Comparison of ENCODE assay signal across 25 mouse cellular contexts in the genomic region with DNA sequence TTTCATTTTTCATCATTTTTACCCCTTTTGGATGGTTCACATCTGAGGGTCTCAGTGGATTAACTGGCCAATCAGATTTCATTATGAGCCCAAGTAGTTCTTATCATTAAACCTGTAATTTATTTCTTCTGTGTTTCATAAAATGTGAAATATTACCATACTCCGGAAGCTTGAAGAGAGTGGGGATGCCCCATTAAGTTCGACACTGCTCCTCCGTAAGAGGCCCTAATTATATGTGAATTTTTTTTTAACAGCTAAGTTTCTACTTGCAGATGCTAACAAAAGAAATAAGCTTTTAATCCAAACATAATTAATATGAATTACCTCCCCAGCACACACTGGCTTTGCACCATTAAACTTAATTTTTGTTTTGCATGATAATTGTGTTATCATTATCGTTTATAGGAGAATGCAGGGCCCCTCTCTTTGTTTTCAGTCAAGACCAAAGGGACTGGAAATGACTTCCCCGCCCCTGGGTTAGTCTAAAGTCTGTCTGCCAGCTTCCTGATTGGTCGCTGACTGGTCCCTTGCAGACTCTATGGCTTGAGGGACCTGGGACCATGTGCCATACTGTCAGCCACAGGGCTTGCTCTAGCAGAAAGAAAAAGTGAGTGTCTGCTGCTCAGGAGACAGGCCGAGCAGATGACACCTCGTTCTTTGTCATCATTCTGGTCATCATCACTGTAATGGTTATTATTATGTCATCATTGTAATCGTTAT.
A peak's percentile ranks its signal among the peaks of the same experiment; 100 is the strongest.
DNase-seq lines count a peak whose midpoint lies in the region; ATAC-seq lines count a peak whose summit lies in the region.
"Had no signal": no experiment of that assay in that cellular context is flagged by ENCODE, and none has a peak within 500 bp of the region (broad histone marks: within the 10 kb centered on the region; RNA-seq: fewer than 3 reads in every experiment).

No protein-coding gene starts in this region.

- peaks cover 5% of the 10 kb centered on the region; the same call in 1 of the 2 replicates for H3K4me1 ChIP-seq in midbrain, embryonic 13.5 days (replicated peaks)
- peaks cover 1% of the 10 kb centered on the region for H3K4me1 ChIP-seq in midbrain, embryonic 16.5 days (ENCODE audit: control insufficient read depth, insufficient read depth, low read length)
- H3K4me1 ChIP-seq in embryonic facial prominence, embryonic 10.5 days, result peaks cover 28% of the 10 kb centered on the region
- H3K4me1 ChIP-seq in intestine, embryonic 16.5 days (ENCODE audit: control insufficient read depth, insufficient read depth, low read length), result 0 out of 2 replicates have a peak, but pooled peaks cover 3% of the 10 kb centered on the region
- H3K4me1 ChIP-seq: limb, embryonic 15.5 days; megakaryocyte, embryonic 14.5 days had no signal

- H3K9me3 ChIP-seq in midbrain, embryonic 13.5 days, result no peaks in the 10 kb centered on the region
- H3K9me3 ChIP-seq in midbrain, embryonic 16.5 days (replicated peaks; ENCODE audit: control insufficient read depth, low read length, poor library complexity, severe bottlenecking), result no peaks in the 10 kb centered on the region
- no peaks in the 10 kb centered on the region for H3K9me3 ChIP-seq in embryonic facial prominence, embryonic 10.5 days
- H3K9me3 ChIP-seq in intestine, embryonic 16.5 days (ENCODE audit: control insufficient read depth, low read length), result no peaks in the 10 kb centered on the region
- H3K9me3 ChIP-seq: limb, embryonic 15.5 days had no signal

- H3K27me3 ChIP-seq in midbrain, embryonic 13.5 days, result no peaks in the 10 kb centered on the region
- H3K27me3 ChIP-seq in midbrain, embryonic 16.5 days (ENCODE audit: control insufficient read depth, insufficient read depth, low read depth, low read length), result no peaks in the 10 kb centered on the region
- 0 out of 2 replicates have a peak, but pooled peaks cover 3% of the 10 kb centered on the region for H3K27me3 ChIP-seq in embryonic facial prominence, embryonic 10.5 days (replicated peaks; ENCODE audit: low read depth, poor library complexity, severe bottlenecking)
- H3K27me3 ChIP-seq in intestine, embryonic 16.5 days (replicated peaks; ENCODE audit: control insufficient read depth, insufficient read depth, low read length), result no peaks in the 10 kb centered on the region
- H3K27me3 ChIP-seq: megakaryocyte, embryonic 14.5 days had no signal

- H3K27ac ChIP-seq in midbrain, embryonic 13.5 days, result 0 out of 2 replicates have a peak overlapping the region, but pooled peaks have one; percentile 25
- no peak overlapping the region for H3K27ac ChIP-seq in midbrain, embryonic 16.5 days (ENCODE audit: low read length)
- no peak overlapping the region for H3K27ac ChIP-seq in embryonic facial prominence, embryonic 10.5 days (replicated peaks)
- no peak overlapping the region for H3K27ac ChIP-seq in intestine, embryonic 16.5 days (ENCODE audit: low read length)
- H3K27ac ChIP-seq: kidney, postnatal 0 days; left cerebral cortex, adult 2 months; limb, embryonic 15.5 days; liver, embryonic 14.5 days had no signal

- no peak overlapping the region for H3K4me2 ChIP-seq in midbrain, embryonic 13.5 days (replicated peaks)
- H3K4me2 ChIP-seq in midbrain, embryonic 16.5 days (ENCODE audit: low read length), result no peak overlapping the region
- H3K4me2 ChIP-seq in intestine, embryonic 16.5 days (ENCODE audit: low read depth, low read length), result no peak overlapping the region
- H3K4me2 ChIP-seq: limb, embryonic 15.5 days; lung, embryonic 14.5 days had no signal

- H3K4me3 ChIP-seq in midbrain, embryonic 13.5 days (replicated peaks), result no peak overlapping the region
- no peak overlapping the region for H3K4me3 ChIP-seq in midbrain, embryonic 16.5 days (ENCODE audit: low read depth, low read length)
- no peak overlapping the region for H3K4me3 ChIP-seq in embryonic facial prominence, embryonic 10.5 days
- H3K4me3 ChIP-seq in intestine, embryonic 16.5 days (ENCODE audit: low read length), result no peak overlapping the region
- H3K4me3 ChIP-seq: left cerebral cortex, adult 2 months; limb, embryonic 15.5 days; megakaryocyte, embryonic 14.5 days had no signal

- peak; percentile 17 for DNase-seq in embryonic facial prominence, embryonic 10.5 days (ENCODE audit: low spot score)
- DNase-seq in kidney, postnatal 10 days, result no peak
- no peak for DNase-seq in kidney, adult 18-20 months
- DNase-seq: adrenal gland, postnatal 36 days; B cell, adult 2 months; cerebellum, adult 9-10 months; forebrain, postnatal 0 days; gastrocnemius, postnatal 25 days; heart, adult 18-20 months; heart, postnatal 36 days; kidney, adult 2 months; left cerebral cortex, postnatal 4 days; lung, embryonic 14.5 days; lung, postnatal 36 days; right cerebral cortex, postnatal 14 days had no signal

- ATAC-seq in midbrain, embryonic 13.5 days, result no peak
- no peak for ATAC-seq in midbrain, embryonic 16.5 days
- peak; percentile 82 for ATAC-seq in CD4-positive, CD25-positive, alpha-beta regulatory T cell, adult 4 months
- peak; percentile 89 for ATAC-seq in intestine, embryonic 16.5 days
- no peak for ATAC-seq in megakaryocyte-erythroid progenitor cell, adult 5-6 weeks (replicated peaks; ENCODE audit: low FRiP score, low TSS enrichment, poor library complexity, severe bottlenecking)
- ATAC-seq: forebrain, postnatal 0 days had no signal

- 55% methylated on average over 9 of the region's 9 CpGs for WGBS in midbrain, embryonic 13.5 days
- WGBS in midbrain, embryonic 16.5 days, result 62% methylated on average over 9 of the region's 9 CpGs
- WGBS in embryonic facial prominence, embryonic 10.5 days, result 68% methylated on average over 9 of the region's 9 CpGs
- 54% methylated on average over 9 of the region's 9 CpGs for WGBS in intestine, embryonic 16.5 days

- H3K36me3 ChIP-seq in midbrain, embryonic 13.5 days, result no peaks in the 10 kb centered on the region
- H3K36me3 ChIP-seq in midbrain, embryonic 16.5 days (ENCODE audit: control insufficient read depth, insufficient read depth, low read length), result no peaks in the 10 kb centered on the region
- no peaks in the 10 kb centered on the region for H3K36me3 ChIP-seq in embryonic facial prominence, embryonic 10.5 days (replicated peaks)
- no peaks in the 10 kb centered on the region for H3K36me3 ChIP-seq in intestine, embryonic 16.5 days (ENCODE audit: control insufficient read depth, insufficient read depth, low read length)
- H3K36me3 ChIP-seq: limb, embryonic 15.5 days had no signal

- no peak overlapping the region for H3K9ac ChIP-seq in midbrain, embryonic 13.5 days (replicated peaks)
- no peak overlapping the region for H3K9ac ChIP-seq in midbrain, embryonic 16.5 days (ENCODE audit: low read depth, low read length)
- no peak overlapping the region for H3K9ac ChIP-seq in intestine, embryonic 16.5 days (ENCODE audit: low read depth, low read length)
- H3K9ac ChIP-seq: forebrain, postnatal 0 days; limb, embryonic 15.5 days; liver, embryonic 14.5 days; lung, embryonic 14.5 days had no signal

Comparison
In these comparisons a context has a peak if more than half of its experiments do, and no peak if none do; other contexts are left out.
1. ATAC-seq: peak in CD4-positive, CD25-positive, alpha-beta regulatory T cell, adult 4 months (single experiment) and intestine, embryonic 16.5 days (single experiment); none in midbrain, embryonic 13.5 days (single experiment), midbrain, embryonic 16.5 days (single experiment) and megakaryocyte-erythroid progenitor cell, adult 5-6 weeks (single experiment).